Mouse (Mus musculus): Measurements from ENCODE around the gene Pip5kl1.

The Pip5kl1 gene

GRCm38 (mm10) chr2:32547964-32548739 is 26.4 kb upstream of the Pip5kl1 start:
- no peak for DNase-seq (ENCODE audit: low read depth, low spot score)

- no peak for DNase-seq (ENCODE audit: low read depth, low spot score)
Observed at GRCm38 (mm10) chr2:32549171-32549570, 25.4 kb upstream of the Pip5kl1 start.

GRCm38 (mm10) chr2:32549764-32550163 is 24.8 kb upstream of the Pip5kl1 start:
- DNase-seq (ENCODE audit: low read depth, low spot score) = no peak

- no peak for DNase-seq (ENCODE audit: low read depth, low spot score)
Observed at GRCm38 (mm10) chr2:32551236-32551635, 23.4 kb upstream of the Pip5kl1 start.

DNA sequence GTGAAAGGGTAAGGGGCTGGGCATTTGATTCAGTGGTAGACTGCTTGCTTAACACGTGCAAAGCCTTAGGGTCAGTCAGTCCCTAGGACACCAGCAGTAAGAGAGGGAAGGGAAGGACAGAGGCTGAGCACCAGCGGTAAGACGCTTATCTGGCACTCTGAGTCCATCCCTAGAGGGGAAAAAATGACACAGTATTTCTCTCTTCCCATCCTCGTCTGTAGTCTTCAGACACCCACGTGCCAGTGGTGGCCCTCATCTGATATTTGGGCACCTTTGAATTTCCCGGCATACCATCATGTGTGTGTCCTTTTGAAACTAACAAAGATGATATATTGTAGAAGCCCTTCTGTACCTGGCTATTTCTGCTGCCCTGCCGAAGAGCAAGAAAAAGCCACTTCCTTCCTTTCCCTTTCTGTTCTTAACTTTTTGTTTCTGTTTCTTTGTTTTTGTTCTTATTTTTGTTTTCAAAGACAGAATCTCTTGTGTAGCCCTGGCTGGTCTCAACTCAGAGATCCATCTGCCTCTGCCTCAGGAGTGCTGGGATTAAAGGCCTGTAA is 20.9 kb upstream of the Pip5kl1 start:
- DNase-seq (ENCODE audit: low read depth, low spot score) = no peak

GRCm38 (mm10) chr2:32555484-32555883 is 19.1 kb upstream of the Pip5kl1 start:
- DNase-seq (ENCODE audit: low read depth, low spot score) = no peak

DNA sequence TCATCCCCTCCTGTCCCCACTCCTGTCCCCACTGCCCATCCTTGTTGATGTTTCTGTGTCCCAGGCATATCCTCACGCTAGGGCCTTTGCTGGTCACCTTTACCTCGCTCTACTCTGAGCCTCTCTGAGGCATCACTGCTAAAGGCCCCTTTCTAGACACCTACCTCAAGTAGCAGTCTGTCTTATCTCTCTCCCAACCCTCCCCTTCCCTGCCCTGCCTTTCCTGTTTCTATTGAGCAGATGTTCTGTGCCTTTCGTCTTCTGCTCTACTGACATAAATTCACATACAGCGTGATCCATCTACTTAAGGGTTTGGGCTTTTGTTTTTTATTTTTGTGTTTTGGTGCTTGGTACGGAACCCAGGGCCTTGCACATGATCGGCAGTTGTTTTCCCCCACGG is 18.6 kb upstream of the Pip5kl1 start:
- no peak for DNase-seq (ENCODE audit: low read depth, low spot score)

GRCm38 (mm10) chr2:32559570-32559969 is 15.0 kb upstream of the Pip5kl1 start:
- DNase-seq (ENCODE audit: low read depth, low spot score) = no peak

DNA sequence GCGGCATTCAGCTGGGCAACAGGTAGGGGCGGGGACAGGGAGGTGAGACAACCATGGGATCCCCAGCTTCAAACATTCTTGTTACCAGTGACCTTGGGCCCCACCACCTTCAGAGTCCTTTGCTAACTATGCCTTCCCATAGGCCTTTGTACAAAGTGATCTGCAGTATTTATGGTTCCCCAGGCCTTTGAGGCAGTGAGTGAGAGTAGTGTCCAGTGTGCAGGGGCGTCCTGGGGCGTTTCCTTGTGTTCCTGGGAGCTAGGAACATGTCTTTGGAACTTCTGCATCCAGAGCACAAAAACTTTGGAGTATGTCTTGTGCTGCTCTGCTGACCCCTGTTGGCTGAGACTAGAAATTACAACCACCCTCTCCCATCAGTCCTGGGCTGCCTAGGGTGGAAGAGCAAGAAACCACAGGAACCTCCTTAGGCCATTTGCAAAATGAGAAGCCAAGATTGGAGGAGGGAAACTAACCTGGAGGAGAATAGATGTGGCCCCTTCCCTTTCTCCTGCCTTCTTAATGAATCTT is 8.0 kb upstream of the Pip5kl1 start:
- DNase-seq (ENCODE audit: low read depth, low spot score) = no peak

- DNase-seq (ENCODE audit: low read depth, low spot score) = no peak
Observed at GRCm38 (mm10) chr2:32568149-32568548, 6.4 kb upstream of the Pip5kl1 start.

DNA sequence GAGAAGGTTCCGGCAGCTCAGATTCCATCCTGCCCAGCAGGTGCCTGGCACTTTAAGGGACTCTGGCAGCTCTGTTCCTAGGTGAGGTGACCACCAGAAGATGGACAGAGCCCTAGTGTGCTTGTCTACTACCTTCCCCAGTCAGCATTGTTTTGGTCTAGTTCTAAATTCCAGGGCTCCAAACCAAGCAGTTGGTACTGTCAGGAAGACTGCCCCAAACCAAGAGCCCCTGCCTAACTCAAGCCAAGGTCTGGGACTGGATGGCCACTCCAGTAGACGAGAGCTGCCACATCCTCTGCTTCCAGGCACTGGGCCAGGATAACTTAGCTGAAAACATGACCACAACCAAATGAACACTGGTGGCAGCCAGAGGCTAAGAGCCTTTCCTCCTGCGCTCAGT is 5.7 kb upstream of the Pip5kl1 start:
- no peak for DNase-seq (ENCODE audit: low read depth, low spot score)

- DNase-seq (ENCODE audit: low read depth, low spot score) = peak; percentile 87
Observed at GRCm38 (mm10) chr2:32570698-32571494, 3.7 kb upstream of the Pip5kl1 start, which contains the start of gene Dpm2. Gene Dpm2 (plus strand): TSS chr2:32570858.

GRCm38 (mm10) chr2:32572196-32572595 is 2.4 kb upstream of the Pip5kl1 start:
- DNase-seq (ENCODE audit: low read depth, low spot score) = no peak

- DNase-seq (ENCODE audit: low read depth, low spot score) = no peak
Observed at GRCm38 (mm10) chr2:32574901-32575585, 446 bp downstream of the Pip5kl1 start.

- DNase-seq (ENCODE audit: low read depth, low spot score) = no peak
Observed at GRCm38 (mm10) chr2:32575586-32576160, 1.1 kb downstream of the Pip5kl1 start, which contains the start of gene 9430097D07Rik. Gene 9430097D07Rik (minus strand): TSS chr2:32575684.

GRCm38 (mm10) chr2:32576532-32576931 is 1.9 kb downstream of the Pip5kl1 start:
- DNase-seq (ENCODE audit: low read depth, low spot score) = no peak

- no peak for DNase-seq (ENCODE audit: low read depth, low spot score)
Observed at GRCm38 (mm10) chr2:32578146-32579046, 3.8 kb downstream of the Pip5kl1 start.

DNA sequence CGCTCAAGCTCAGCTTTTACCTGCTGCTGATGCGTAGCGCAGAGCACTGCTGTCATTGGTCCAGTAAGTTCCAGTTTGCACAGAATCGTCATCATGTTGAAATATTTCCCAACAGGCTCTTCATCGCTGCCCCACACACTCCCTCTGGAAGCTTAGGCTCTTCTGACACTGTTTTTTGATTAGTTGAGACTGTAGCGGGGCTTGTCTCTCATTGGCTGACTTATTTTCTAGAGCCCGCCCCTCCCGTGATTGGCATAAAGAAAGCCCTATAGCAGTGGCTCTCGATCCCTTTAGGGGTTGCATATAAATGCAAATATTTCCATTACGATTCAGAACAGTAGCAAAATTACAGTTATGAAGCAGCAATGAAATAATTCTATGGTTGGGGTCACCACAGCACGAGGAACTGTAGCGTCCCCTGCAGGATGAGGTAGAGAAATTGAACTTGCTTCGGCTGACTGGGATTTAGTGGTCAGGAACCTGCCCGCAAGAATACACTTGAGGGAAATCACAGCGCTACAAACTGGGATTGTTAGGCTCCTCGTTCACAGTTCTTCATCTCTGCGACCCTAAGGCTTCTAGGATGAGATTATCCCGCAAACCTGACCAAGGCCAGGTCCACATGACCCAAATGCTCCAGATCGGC is 7.0 kb downstream of the Pip5kl1 start:
- no peak for DNase-seq (ENCODE audit: low read depth, low spot score)
